In the genomic region with DNA sequence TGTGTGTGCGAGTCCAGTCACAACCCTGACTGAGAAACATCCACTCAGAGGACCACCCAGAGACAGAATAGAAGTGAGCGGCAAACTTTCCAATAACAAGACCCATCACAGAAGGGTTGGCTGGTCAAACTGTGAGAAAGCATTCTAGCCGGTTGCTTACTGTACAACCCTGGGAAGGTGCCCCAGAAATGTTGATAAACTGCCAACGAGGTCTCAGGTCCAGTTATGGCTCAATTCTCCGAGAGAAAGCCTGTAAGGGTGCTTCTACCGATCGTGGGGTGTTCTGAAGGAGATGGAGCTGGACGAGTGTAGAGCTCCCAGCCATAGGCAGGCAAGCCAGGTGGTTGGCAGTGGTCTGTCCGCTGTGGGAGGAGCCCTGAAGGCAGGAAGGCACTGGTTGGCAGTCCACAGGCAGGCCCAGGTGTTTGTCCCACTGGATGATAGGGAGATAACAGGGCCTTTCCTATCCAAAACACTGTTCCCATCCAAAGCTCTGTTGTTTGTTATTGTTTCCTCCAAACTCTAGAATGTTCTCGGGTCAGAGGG, we compare ENCODE assay signal across 15 mouse cellular contexts.
DNase-seq lines count a peak whose midpoint lies in the region; ATAC-seq and TF ChIP-seq lines count a peak whose summit lies in the region.
"Had no signal": no experiment of that assay in that cellular context is flagged by ENCODE, and none has a peak within 500 bp of the region (broad histone marks: within the 10 kb centered on the region; RNA-seq: fewer than 3 reads in every experiment).

No protein-coding gene starts in this region.

- 0 out of 2 replicates have a peak overlapping the region, but pooled peaks have one; percentile 59 for H3K27ac ChIP-seq in heart, embryonic 12.5 days (ENCODE audit: poor library complexity, severe bottlenecking)
- H3K27ac ChIP-seq in kidney, postnatal 0 days = peak overlapping the region; percentile 69
- H3K27ac ChIP-seq in neural tube, embryonic 13.5 days (replicated peaks) = peak overlapping the region; percentile 46
- peak overlapping the region; percentile 82 for H3K27ac ChIP-seq in olfactory bulb, adult 2 months (ENCODE audit: insufficient read depth, low read depth, low read length)
- H3K27ac ChIP-seq: liver, embryonic 14.5 days; neural tube, embryonic 12.5 days had no signal

- H3K9ac ChIP-seq in heart, embryonic 12.5 days = no peak overlapping the region
- no peak overlapping the region for H3K9ac ChIP-seq in kidney, postnatal 0 days (ENCODE audit: low read depth, low read length)
- no peak overlapping the region for H3K9ac ChIP-seq in neural tube, embryonic 13.5 days
- H3K9ac ChIP-seq: liver, embryonic 14.5 days; neural tube, embryonic 12.5 days had no signal

- no peak for ATAC-seq in heart, embryonic 12.5 days (ENCODE audit: insufficient number of reproducible peaks, low FRiP score)
- ATAC-seq in kidney, postnatal 0 days (replicated peaks; ENCODE audit: low FRiP score, low read depth) = no peak
- ATAC-seq in neural tube, embryonic 13.5 days (ENCODE audit: low read depth) = no peak
- ATAC-seq: inflammation-experienced regulatory T-cells, adult 6 months had no signal

- no peak for TF ChIP-seq CTCF in kidney, postnatal 0 days (IDR thresholded peaks at IDR 0.05; ENCODE audit: low read depth)
- no peak for TF ChIP-seq CTCF in olfactory bulb, adult 2 months (IDR thresholded peaks at IDR 0.05; ENCODE audit: insufficient read depth, low read depth, low read length)

- no peaks in the 10 kb centered on the region for H3K36me3 ChIP-seq in heart, embryonic 12.5 days
- H3K36me3 ChIP-seq in kidney, postnatal 0 days (ENCODE audit: insufficient read depth, low read length) = no peaks in the 10 kb centered on the region
- no peaks in the 10 kb centered on the region for H3K36me3 ChIP-seq in neural tube, embryonic 13.5 days
- H3K36me3 ChIP-seq: neural tube, embryonic 12.5 days had no signal

- no peak overlapping the region for H3K4me2 ChIP-seq in heart, embryonic 12.5 days
- H3K4me2 ChIP-seq in kidney, postnatal 0 days (ENCODE audit: low read length) = no peak overlapping the region
- H3K4me2 ChIP-seq in neural tube, embryonic 13.5 days = no peak overlapping the region
- H3K4me2 ChIP-seq: neural tube, embryonic 12.5 days had no signal

- no peak for DNase-seq in heart, postnatal 14 days
- no peak for DNase-seq in kidney, postnatal 0 days (ENCODE audit: low spot score)
- DNase-seq in kidney, adult 18-20 months = no peak
- DNase-seq in neural tube, embryonic 10.5 days (ENCODE audit: extremely low spot score, low spot score) = no peak
- no peak for DNase-seq in right cerebral cortex, postnatal 4 days
- DNase-seq: cerebellum, postnatal 36 days; layer of hippocampus, adult 9-11 months; right cerebral cortex, postnatal 14 days had no signal

- no peaks in the 10 kb centered on the region for H3K9me3 ChIP-seq in heart, embryonic 12.5 days (replicated peaks)
- H3K9me3 ChIP-seq in kidney, postnatal 0 days (replicated peaks; ENCODE audit: low read length) = no peaks in the 10 kb centered on the region
- no peaks in the 10 kb centered on the region for H3K9me3 ChIP-seq in neural tube, embryonic 13.5 days
- H3K9me3 ChIP-seq: megakaryocyte, embryonic 14.5 days; neural tube, embryonic 12.5 days had no signal

- H3K4me3 ChIP-seq in heart, embryonic 12.5 days = no peak overlapping the region
- no peak overlapping the region for H3K4me3 ChIP-seq in kidney, postnatal 0 days (replicated peaks; ENCODE audit: low read depth, low read length)
- no peak overlapping the region for H3K4me3 ChIP-seq in neural tube, embryonic 13.5 days
- no peak overlapping the region for H3K4me3 ChIP-seq in olfactory bulb, adult 2 months (ENCODE audit: insufficient read depth, low read depth, low read length)
- H3K4me3 ChIP-seq: megakaryocyte, embryonic 14.5 days; neural tube, embryonic 12.5 days had no signal

- H3K4me1 ChIP-seq in heart, embryonic 12.5 days (replicated peaks) = peaks cover 59% of the 10 kb centered on the region
- H3K4me1 ChIP-seq in kidney, postnatal 0 days (replicated peaks; ENCODE audit: insufficient read depth, low read length) = peaks cover 30% of the 10 kb centered on the region
- H3K4me1 ChIP-seq in neural tube, embryonic 13.5 days (replicated peaks) = peaks cover 53% of the 10 kb centered on the region
- peaks cover 23% of the 10 kb centered on the region for H3K4me1 ChIP-seq in olfactory bulb, adult 2 months (ENCODE audit: control insufficient read depth, insufficient read depth, low read length)

- no peak for TF ChIP-seq POLR2A in olfactory bulb, adult 2 months (IDR thresholded peaks at IDR 0.05; ENCODE audit: insufficient read depth, low read depth, low read length)

- intact Hi-C loops in heart, postnatal 14 days (cut with DNase I) = loop anchor here (5.0 to 10.0 kb wide), 3 partner anchors 34 to 76 kb away; no protein-coding TSS in a partner anchor

- no peaks in the 10 kb centered on the region for H3K27me3 ChIP-seq in heart, embryonic 12.5 days (replicated peaks)
- H3K27me3 ChIP-seq in kidney, postnatal 0 days (ENCODE audit: insufficient read depth, low read length) = no peaks in the 10 kb centered on the region
- no peaks in the 10 kb centered on the region for H3K27me3 ChIP-seq in neural tube, embryonic 13.5 days
- H3K27me3 ChIP-seq: neural tube, embryonic 12.5 days had no signal

- WGBS in heart, embryonic 12.5 days = 73% methylated on average over 10 of the region's 10 CpGs
- WGBS in kidney, postnatal 0 days = 63% methylated on average over 10 of the region's 10 CpGs
- WGBS in neural tube, embryonic 13.5 days = 82% methylated on average over 10 of the region's 10 CpGs
- WGBS in olfactory bulb, adult 2 months = 69% methylated on average over 10 of the region's 10 CpGs
